Mouse (Mus musculus) T-helper 17 cell (primary cell): ENCODE data around the gene Churc1.

ENCODE experiments used
- in situ Hi-C, 2 experiments: fragments of 300-600 bp; cut with MboI, MseI; formaldehyde crosslinking; loops; 1 replicate in 1 of 2; 2 replicates in 1 of 2; pipeline ENCODE4 v1.15.1; 2025; ENCODE audit warnings: high pct_unique_total_duplicates in 2 of 2

The Churc1 gene

DNA sequence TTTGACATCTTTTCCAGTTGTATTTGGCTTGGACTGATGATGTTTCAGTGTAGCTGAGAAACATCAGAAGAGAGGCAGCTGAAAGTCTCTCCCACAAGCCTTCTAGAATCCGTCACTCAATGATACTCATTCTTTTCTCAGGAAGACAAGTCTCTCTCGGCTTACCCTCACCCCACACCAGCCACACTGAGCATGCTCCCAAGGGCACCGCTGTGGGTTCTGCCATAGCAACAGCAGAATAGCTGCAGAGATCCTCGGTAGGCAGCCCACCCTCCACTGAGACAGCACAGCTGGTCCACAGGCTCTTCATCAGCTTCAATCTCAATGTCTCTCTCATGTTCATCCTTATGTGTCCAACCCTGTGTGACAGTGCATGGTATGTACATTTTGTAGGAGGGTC lies 59.9 kb downstream of the Churc1 start:
- in situ Hi-C loops = no loop called here

GRCm38 (mm10) chr12:76832704-76833103 lies 67.4 kb downstream of the Churc1 start:
- in situ Hi-C loops = no loop called here
